Mouse (Mus musculus) kidney, embryonic 15.5 days (tissue): ENCODE measurements around the gene Gm10184. TPM values are rescaled to one million over a fixed set of nuclear protein-coding genes. Genes with fewer than 3 reads are reported as not detected.
"Not testable (repeated sequence)": the region's sequence is repeated elsewhere in the genome, so short reads cannot be mapped to it uniquely, and the experiment has no call there.

Experiments
- ATAC-seq: fragments of 200-750 bp; cut with Nextera tagmentation; replicated peaks from 2 replicates; pipeline ENCODE4 v1.8.0; 2017; ENCODE audit warnings: moderate TSS enrichment; ENCODE audit not compliant: low FRiP score
- H3K27ac ChIP-seq: fragments of 300-500 bp; sonication (generic); 2 replicates; pipeline ENCODE4 v1.5.1; 2015; ENCODE audit warnings: mild to moderate bottlenecking, inconsistent platforms
- H3K27me3 ChIP-seq: fragments of 300-500 bp; sonication (generic); 2 replicates; pipeline ENCODE4 v1.6.1; 2015; ENCODE audit warnings: inconsistent platforms
- H3K36me3 ChIP-seq: fragments of 300-500 bp; sonication (generic); 2 replicates; pipeline ENCODE4 v1.6.1; 2015; ENCODE audit warnings: inconsistent platforms
- H3K4me1 ChIP-seq: fragments of 300-500 bp; sonication (generic); 2 replicates; pipeline ENCODE4 v1.6.1; 2015; ENCODE audit warnings: inconsistent platforms
- H3K4me2 ChIP-seq: fragments of 300-500 bp; sonication (generic); 2 replicates; pipeline ENCODE4 v1.6.1; 2015; ENCODE audit warnings: moderate library complexity, mild to moderate bottlenecking, inconsistent platforms
- H3K4me3 ChIP-seq: fragments of 300-500 bp; sonication (generic); replicated peaks from 2 replicates; pipeline ENCODE4 v1.5.1; 2015; ENCODE audit warnings: mild to moderate bottlenecking, inconsistent platforms
- H3K9ac ChIP-seq: fragments of 300-500 bp; sonication (generic); 2 replicates; pipeline ENCODE4 v1.6.1; 2015; ENCODE audit warnings: mild to moderate bottlenecking, inconsistent platforms
- H3K9me3 ChIP-seq: fragments of 300-500 bp; sonication (generic); replicated peaks from 2 replicates; pipeline ENCODE4 v1.6.1; 2016; ENCODE audit warnings: inconsistent platforms
- WGBS: fragments of 180-500 bp; shearing (Covaris S2); methylation state at CpG from one replicate; pipeline ENCODE4 v1.1.7; 2015; ENCODE audit warnings: mixed read lengths; 5-methylcytosine and 5-hydroxymethylcytosine counted together
- polyA plus RNA-seq: library from polyadenylated mRNA; unstranded; fragments of >200 nt; fragmentation: Nextera tagmentation; extraction: Ambion mirVana; gene quantifications from 2 replicates; pipeline ENCODE4 v1.2.1, GENCODE M21; 2015

The Gm10184 gene
- 53.6 and 58.0 TPM in 2 replicates for polyA plus RNA-seq

DNA sequence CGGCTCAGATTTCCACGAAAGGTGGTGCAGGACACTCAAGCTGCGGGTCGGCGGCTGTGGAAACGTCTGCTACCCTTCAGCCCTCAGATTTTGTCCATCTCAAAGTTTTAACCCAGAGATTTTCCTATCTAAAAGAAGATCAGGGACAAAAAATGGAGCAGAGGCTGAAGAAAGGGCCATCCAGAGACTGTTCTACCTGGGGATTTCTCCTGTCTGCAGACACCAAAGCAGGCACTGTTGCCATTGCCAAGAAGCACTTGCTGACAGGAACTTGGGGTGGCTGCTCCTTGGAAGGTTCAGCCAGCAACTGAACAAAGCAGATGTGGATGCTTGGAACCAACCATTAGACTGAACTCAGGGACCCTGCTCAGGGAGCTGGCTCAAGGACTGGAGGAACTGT, at the start of gene Gm10184:
Gm10184 (minus strand) TSS at position 101 of the 400 bp plus-strand sequence.
- no peaks in the 10 kb centered on the region for H3K9me3 ChIP-seq
- H3K4me3 ChIP-seq, result no peak within 1 kb of the TSS
- H3K4me1 ChIP-seq, result no peaks in the 10 kb centered on the region
- no peaks in the 10 kb centered on the region for H3K36me3 ChIP-seq
- no peak for ATAC-seq
- H3K4me2 ChIP-seq, result no peak within 1 kb of the TSS
- no peak within 1 kb of the TSS for H3K27ac ChIP-seq
- H3K27me3 ChIP-seq, result no peaks in the 10 kb centered on the region
- H3K9ac ChIP-seq, result no peak within 1 kb of the TSS
- 90% methylated on average over 6 of the region's 6 CpGs for WGBS

DNA sequence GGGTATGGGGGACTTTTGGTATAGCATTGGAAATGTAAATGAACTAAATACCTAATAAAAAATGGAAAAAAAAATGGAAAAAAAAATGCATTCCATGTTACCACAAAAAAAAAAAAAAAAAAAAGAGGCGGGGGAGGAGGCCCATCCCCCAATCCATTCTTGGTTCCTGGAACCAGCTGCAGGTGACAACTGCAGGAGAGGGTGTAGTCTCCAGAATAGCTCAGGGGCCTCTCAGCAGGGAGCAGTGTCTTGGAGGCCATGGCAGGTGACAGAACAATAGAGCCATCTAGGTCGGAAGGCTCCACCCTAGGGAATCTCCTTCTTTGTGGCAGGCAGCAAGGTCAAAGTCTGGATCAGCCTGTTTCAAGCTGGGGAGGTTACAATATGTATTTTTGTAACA, 23.7 kb upstream of the Gm10184 start:
- no peaks in the 10 kb centered on the region for H3K4me1 ChIP-seq
- H3K4me2 ChIP-seq, result no peak overlapping the region
- H3K9ac ChIP-seq, result no peak overlapping the region
- no peak overlapping the region for H3K4me3 ChIP-seq
- H3K27ac ChIP-seq, result no peak overlapping the region
- ATAC-seq, result no peak
- H3K36me3 ChIP-seq, result no peaks in the 10 kb centered on the region
- no peaks in the 10 kb centered on the region for H3K27me3 ChIP-seq
- WGBS, result 65% methylated on average over 2 of the region's 2 CpGs
- H3K9me3 ChIP-seq, result no peaks in the 10 kb centered on the region

DNA sequence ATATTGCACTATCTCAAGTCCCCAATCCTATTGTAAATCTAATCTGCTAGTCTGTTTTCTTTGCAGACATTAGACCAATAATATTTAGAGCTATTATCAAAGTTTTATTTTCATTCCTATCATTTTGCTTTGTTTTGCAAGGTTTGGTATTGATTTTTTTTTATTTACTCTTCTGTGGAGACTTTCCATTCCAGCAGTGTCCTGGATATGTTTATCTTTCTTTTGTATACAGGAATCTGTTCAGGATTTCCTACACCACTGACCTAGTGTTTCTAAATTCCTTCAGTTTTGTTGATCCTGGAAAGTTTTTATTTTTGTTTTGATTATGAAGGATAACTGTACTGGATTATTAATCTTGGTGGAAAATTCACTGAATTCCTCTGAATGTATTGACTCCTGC, 2.6 kb downstream of the Gm10184 start:
- Histone ChIP-seq H3K27ac (no peak overlapping the region), H3K9ac (no peak overlapping the region), H3K4me2 (no peak overlapping the region), H3K27me3 (no peaks in the 10 kb centered on the region), H3K4me1 (no peaks in the 10 kb centered on the region), H3K36me3 (no peaks in the 10 kb centered on the region), H3K4me3 (no peak overlapping the region), H3K9me3 (no peaks in the 10 kb centered on the region)
- no peak for ATAC-seq

DNA sequence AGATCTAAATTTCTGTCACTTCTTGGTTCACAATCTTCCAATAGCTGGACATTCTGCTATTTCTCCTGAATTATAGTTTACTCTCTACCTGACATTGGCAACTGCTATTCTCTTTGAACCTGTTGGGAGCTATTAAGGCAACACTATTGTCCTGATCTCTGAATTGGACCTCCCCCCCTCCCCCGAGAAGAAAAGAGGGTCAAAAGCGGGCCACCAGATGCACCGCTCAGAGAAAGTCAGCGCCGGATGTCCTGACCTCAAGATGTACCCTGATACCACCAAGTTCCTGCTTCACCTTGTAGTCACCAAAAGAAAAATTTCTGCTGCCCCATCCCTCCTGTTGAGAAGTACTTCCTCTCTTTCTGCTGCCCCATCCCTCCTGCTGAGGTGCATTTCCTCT, 5.5 kb downstream of the Gm10184 start:
- not testable (repeated sequence) for H3K4me2 ChIP-seq, H3K36me3 ChIP-seq, H3K27ac ChIP-seq, H3K27me3 ChIP-seq, ATAC-seq, H3K4me1 ChIP-seq, H3K4me3 ChIP-seq, H3K9me3 ChIP-seq, H3K9ac ChIP-seq
- WGBS, result 85% methylated on average over 5 of the region's 5 CpGs

DNA sequence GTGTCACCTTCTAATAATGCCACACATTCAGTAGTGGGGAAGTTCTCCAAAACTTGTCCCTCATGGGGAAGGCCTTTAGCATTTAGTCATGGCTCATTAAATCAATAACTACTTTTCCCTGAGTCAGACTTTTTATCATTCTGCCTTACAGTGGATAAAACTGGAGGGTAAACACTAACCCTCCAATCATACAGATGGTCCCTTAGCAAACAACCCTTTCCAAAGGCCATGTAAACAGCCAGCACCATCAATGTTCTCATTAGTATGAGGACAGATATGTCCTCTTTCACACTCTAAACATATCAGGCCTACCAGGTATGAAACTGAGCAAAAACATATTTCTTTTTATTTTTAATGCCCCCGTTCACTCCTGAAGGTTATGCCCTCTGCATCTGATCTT, 7.5 kb downstream of the Gm10184 start:
- no peak overlapping the region for H3K4me3 ChIP-seq
- WGBS, result 86% methylated on average over 1 of the region's 1 CpGs
- no peak for ATAC-seq
- H3K9ac ChIP-seq, result no peak overlapping the region
- no peak overlapping the region for H3K4me2 ChIP-seq
- no peaks in the 10 kb centered on the region for H3K36me3 ChIP-seq
- H3K9me3 ChIP-seq, result no peaks in the 10 kb centered on the region
- H3K4me1 ChIP-seq, result no peaks in the 10 kb centered on the region
- no peaks in the 10 kb centered on the region for H3K27me3 ChIP-seq
- no peak overlapping the region for H3K27ac ChIP-seq

DNA sequence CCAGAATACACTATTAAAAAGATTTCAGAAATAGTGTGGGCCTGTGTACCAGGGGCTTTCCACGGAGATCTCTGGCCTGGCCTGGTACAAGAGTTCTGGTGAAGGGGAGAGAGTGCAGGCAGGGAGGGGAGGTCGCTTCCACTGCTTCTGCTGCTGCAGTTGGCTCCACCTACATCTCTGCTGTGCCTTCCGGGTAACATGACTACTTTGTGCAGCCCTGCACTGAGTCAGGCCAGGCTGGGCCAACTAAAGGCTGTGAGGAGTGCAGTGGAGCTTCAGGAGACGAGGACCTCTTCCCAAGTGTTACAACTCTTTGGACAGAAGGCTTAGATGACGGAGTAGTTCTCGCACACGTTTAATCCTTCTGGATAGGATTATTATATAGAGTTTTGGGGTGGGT, 9.6 kb downstream of the Gm10184 start:
- Histone ChIP-seq H3K27ac (no peak overlapping the region), H3K36me3 (no peaks in the 10 kb centered on the region), H3K4me3 (no peak overlapping the region), H3K9me3 (no peaks in the 10 kb centered on the region), H3K9ac (no peak overlapping the region), H3K4me2 (no peak overlapping the region), H3K4me1 (no peaks in the 10 kb centered on the region), H3K27me3 (no peaks in the 10 kb centered on the region)
- 0 out of 2 replicates have a peak, but pooled peaks have one; percentile 29 for ATAC-seq
- WGBS, result 56% methylated on average over 7 of the region's 7 CpGs

DNA sequence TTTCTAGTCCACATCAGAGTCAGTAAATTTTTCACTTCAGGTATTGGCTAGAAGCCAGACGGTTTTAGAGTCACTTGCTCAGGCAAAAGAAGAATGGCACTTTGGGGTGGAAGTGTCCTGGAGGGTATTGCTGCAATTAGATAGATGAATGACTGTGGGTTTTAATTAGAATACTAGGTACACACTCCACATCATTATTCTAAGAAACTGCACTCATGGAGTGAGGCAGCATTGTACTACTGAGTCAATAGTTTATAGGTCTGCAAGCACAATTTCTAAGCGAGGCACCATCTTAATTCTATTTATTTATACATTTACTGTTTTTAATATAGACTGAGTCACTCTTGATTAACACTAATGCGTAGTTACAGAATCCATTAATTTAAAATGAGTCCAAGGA, 10.4 kb downstream of the Gm10184 start:
- no peaks in the 10 kb centered on the region for H3K4me1 ChIP-seq
- H3K9me3 ChIP-seq, result no peaks in the 10 kb centered on the region
- H3K4me2 ChIP-seq, result no peak overlapping the region
- no peak overlapping the region for H3K27ac ChIP-seq
- no peak overlapping the region for H3K9ac ChIP-seq
- ATAC-seq, result no peak
- no peak overlapping the region for H3K4me3 ChIP-seq
- no peaks in the 10 kb centered on the region for H3K27me3 ChIP-seq
- WGBS, result 64% methylated on average over 3 of the region's 3 CpGs
- no peaks in the 10 kb centered on the region for H3K36me3 ChIP-seq

DNA sequence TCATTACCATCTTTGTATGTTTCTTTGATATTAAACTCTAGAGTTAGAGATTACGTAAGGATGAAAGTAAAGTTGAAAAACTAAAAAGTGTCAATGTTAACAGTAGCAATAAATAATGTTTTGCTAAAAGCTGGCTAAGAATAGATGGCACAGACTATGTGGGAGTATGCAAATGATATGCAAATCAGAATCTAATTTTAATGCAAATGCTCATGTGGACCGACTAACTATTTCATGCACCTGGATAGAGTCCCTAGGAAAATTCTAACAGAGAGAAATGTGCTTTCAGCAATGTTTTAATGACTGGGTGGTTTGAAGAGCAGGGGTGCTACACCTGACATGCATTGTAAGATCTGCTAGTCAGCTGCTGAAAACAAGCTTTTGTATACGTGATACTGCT, 45.3 kb downstream of the Gm10184 start:
- Histone ChIP-seq H3K4me1 (no peaks in the 10 kb centered on the region), H3K9ac (no peak overlapping the region), H3K4me3 (no peak overlapping the region), H3K4me2 (no peak overlapping the region), H3K36me3 (no peaks in the 10 kb centered on the region), H3K27me3 (no peaks in the 10 kb centered on the region), H3K9me3 (no peaks in the 10 kb centered on the region), H3K27ac (no peak overlapping the region)
- 80% methylated on average over 3 of the region's 3 CpGs for WGBS
- no peak for ATAC-seq
